Mouse (Mus musculus): ENCODE measurements around the gene Rnf8.

- no peak for TF ChIP-seq CTCF (conservative IDR thresholded peaks at IDR 0.05; ENCODE audit: low read length)
- TF ChIP-seq POU5F1 (IDR thresholded peaks at IDR 0.05; ENCODE audit: borderline replicate concordance, low read length), result no peak
These were observed 17.8 kb upstream of the Rnf8 start for GRCm38 (mm10) chr17:29596771-29597132.

Measured in E14TG2a.4 (cell line).